Mouse (Mus musculus) ovary, adult 10 weeks (tissue): ENCODE measurements around the gene Bcdin3d. TPM values are rescaled to one million over a fixed set of nuclear protein-coding genes. Genes with fewer than 3 reads are reported as not detected.

ENCODE experiments used
- polyA plus RNA-seq: library from polyadenylated mRNA; stranded (reverse); fragments of 350-450 nt; fragmentation: Illumina TruSeq; extraction: RNeasy Lipid Tissue Mini Kit (QIAGEN cat#74804); gene quantifications from one replicate; pipeline ENCODE4 v1.2.3, GENCODE M21; 2014

The Bcdin3d gene
- polyA plus RNA-seq, result 1.1 TPM

GRCm38 (mm10) chr15:99474576-99474926 lies at the start of gene Bcdin3d:
Gene Bcdin3d (minus strand): TSS chr15:99474730.

GRCm38 (mm10) chr15:99457606-99458401 lies 16.7 kb downstream of the Bcdin3d start, which contains the start of gene Nckap5l:
Gene Nckap5l (minus strand): TSS chr15:99457748.

Other genes starting within 250 kb of the Bcdin3d start
- not detected for gene Kcnh3, start 249.9 kb downstream of the Bcdin3d start, polyA plus RNA-seq
- gene Mcrs1, start 222.8 kb downstream of the Bcdin3d start, polyA plus RNA-seq, result not detected
- 4.0 TPM for gene Prpf40b, start 179.6 kb downstream of the Bcdin3d start, polyA plus RNA-seq
- gene Fam186b, start 178.8 kb downstream of the Bcdin3d start, polyA plus RNA-seq, result 0.29 TPM
- gene Fmnl3, start 104.2 kb downstream of the Bcdin3d start, polyA plus RNA-seq, result 4.4 TPM
- 170 TPM for gene Tmbim6, start 81.8 kb downstream of the Bcdin3d start, polyA plus RNA-seq
- gene Nckap5l, start 17.0 kb downstream of the Bcdin3d start, polyA plus RNA-seq, result not detected
- not detected for gene Faim2, start 53.4 kb upstream of the Bcdin3d start, polyA plus RNA-seq
- gene Aqp2, start 104.3 kb upstream of the Bcdin3d start, polyA plus RNA-seq, result not detected
- gene Aqp5, start 116.1 kb upstream of the Bcdin3d start, polyA plus RNA-seq, result not detected
- not detected for gene Aqp6, start 126.7 kb upstream of the Bcdin3d start, polyA plus RNA-seq
- 38.7 TPM for gene Racgap1, start 176.9 kb upstream of the Bcdin3d start, polyA plus RNA-seq
- not detected for gene Asic1, start 195.6 kb upstream of the Bcdin3d start, polyA plus RNA-seq
- 15.0 TPM for gene Smarcd1, start 227.4 kb upstream of the Bcdin3d start, polyA plus RNA-seq
- not detected for gene Gm17349, start 230.8 kb upstream of the Bcdin3d start, polyA plus RNA-seq
- 0.40 TPM for gene Gpd1, start 242.8 kb upstream of the Bcdin3d start, polyA plus RNA-seq